Mouse (Mus musculus) left cerebral cortex, postnatal 36 days (tissue): Measurements from ENCODE around the gene Naxe. TPM values are rescaled to one million over a fixed set of nuclear protein-coding genes. Genes with fewer than 3 reads are reported as not detected.
A peak's percentile ranks its signal among the peaks of the same experiment; 100 is the strongest.

ENCODE experiments used
- DNase-seq, 2 experiments: peaks; one replicate each; pipeline ENCODE4 v3.0.0; 2021 to 2022; ENCODE audit warnings: low spot score in 2 of 2, mixed read lengths in 1 of 2
- intact Hi-C: fragments of 180-260 bp; cut with DNase I; formaldehyde crosslinking; loops from one replicate; pipeline ENCODE4 v1.15.1; 2025
- total RNA-seq, 2 experiments: library from RNA; stranded (reverse); gene quantifications; 2 replicates each; pipeline ENCODE4 v1.2.3; 2021

Gene Naxe
- total RNA-seq: 10 to 100 TPM; 61.7 to 74.4 TPM

- intact Hi-C loops: no loop called here
These were observed at the start of gene Naxe for GRCm38 (mm10) chr3:88057902-88058696. Naxe (minus strand) TSS chr3:88058495.

GRCm38 (mm10) chr3:88106126-88106525, 47.8 kb upstream of the Naxe start:
- no peak for DNase-seq
- intact Hi-C loops: no loop called here

More at GRCm38 (mm10) chr3:88057902-88058696, at the start of gene Naxe:
- peak; percentile 80 to 85 for DNase-seq

- intact Hi-C loops: no loop called here
- no peak for DNase-seq
These were observed 44.3 kb upstream of the Naxe start for GRCm38 (mm10) chr3:88102611-88103010.

- intact Hi-C loops: no loop called here
- no peak for DNase-seq
These were observed 43.9 kb upstream of the Naxe start for GRCm38 (mm10) chr3:88102196-88102595.

- intact Hi-C loops: no loop called here
These were observed 43.4 kb upstream of the Naxe start for GRCm38 (mm10) chr3:88101736-88102135.

GRCm38 (mm10) chr3:88100251-88100650, 42.0 kb upstream of the Naxe start:
- DNase-seq: no peak

More at GRCm38 (mm10) chr3:88101736-88102135, 43.4 kb upstream of the Naxe start:
- DNase-seq: no peak

GRCm38 (mm10) chr3:88097666-88098065, 39.4 kb upstream of the Naxe start:
- intact Hi-C loops: no loop called here
- peak in 1 of 2 experiments; percentile 11 for DNase-seq

More at GRCm38 (mm10) chr3:88100251-88100650, 42.0 kb upstream of the Naxe start:
- intact Hi-C loops: no loop called here

GRCm38 (mm10) chr3:88094126-88094525, 35.8 kb upstream of the Naxe start:
- no peak for DNase-seq
- intact Hi-C loops: loop anchor here (5.0 kb wide), 1 partner anchor 78 kb away; no protein-coding TSS in a partner anchor

GRCm38 (mm10) chr3:88090616-88091015, 32.3 kb upstream of the Naxe start:
- intact Hi-C loops: loop anchor here (5.0 kb wide), 1 partner anchor 82 kb away; no protein-coding TSS in a partner anchor
- DNase-seq: no peak

GRCm38 (mm10) chr3:88090106-88090505, 31.8 kb upstream of the Naxe start:
- intact Hi-C loops: loop anchor here (5.0 kb wide), 1 partner anchor 82 kb away; no protein-coding TSS in a partner anchor
- DNase-seq: no peak

- DNase-seq: no peak
- intact Hi-C loops: loop anchor here (5.0 kb wide), 2 partner anchors 50 to 155 kb away; no protein-coding TSS in a partner anchor
These were observed 29.4 kb upstream of the Naxe start for GRCm38 (mm10) chr3:88087688-88088087.

GRCm38 (mm10) chr3:88085459-88085858, 27.2 kb upstream of the Naxe start:
- intact Hi-C loops: loop anchor here (5.0 kb wide), 2 partner anchors 52 to 157 kb away; no protein-coding TSS in a partner anchor
- DNase-seq: no peak

- intact Hi-C loops: no loop called here
- DNase-seq: no peak
These were observed 25.7 kb upstream of the Naxe start for GRCm38 (mm10) chr3:88084001-88084400.

GRCm38 (mm10) chr3:88082663-88083062, 24.4 kb upstream of the Naxe start:
- DNase-seq: no peak
- intact Hi-C loops: no loop called here

- intact Hi-C loops: no loop called here
- DNase-seq: no peak
These were observed 23.9 kb upstream of the Naxe start for GRCm38 (mm10) chr3:88082224-88082618.

- peak; percentile 83 for DNase-seq
- intact Hi-C loops: no loop called here
These were observed 23.3 kb upstream of the Naxe start, which contains the start of gene Iqgap3 for GRCm38 (mm10) chr3:88081345-88082223. Iqgap3 (plus strand) TSS chr3:88081971.

GRCm38 (mm10) chr3:88078204-88078603, 19.9 kb upstream of the Naxe start, which contains the start of gene Ttc24:
Ttc24 (minus strand) TSS chr3:88078304.
- DNase-seq: no peak
- intact Hi-C loops: no loop called here

- DNase-seq: no peak
- intact Hi-C loops: no loop called here
These were observed 19.1 kb upstream of the Naxe start for GRCm38 (mm10) chr3:88077441-88077840.

- DNase-seq: no peak
- intact Hi-C loops: no loop called here
These were observed 16.5 kb upstream of the Naxe start for GRCm38 (mm10) chr3:88074766-88075165.

- DNase-seq: no peak
- intact Hi-C loops: no loop called here
These were observed 16.1 kb upstream of the Naxe start for GRCm38 (mm10) chr3:88074351-88074750.
